Mouse (Mus musculus): ENCODE data around the gene Prm3.
"Not testable (repeated sequence)": the region's sequence is repeated elsewhere in the genome, so short reads cannot be mapped to it uniquely, and the experiment has no call there.

Prm3 gene

DNA sequence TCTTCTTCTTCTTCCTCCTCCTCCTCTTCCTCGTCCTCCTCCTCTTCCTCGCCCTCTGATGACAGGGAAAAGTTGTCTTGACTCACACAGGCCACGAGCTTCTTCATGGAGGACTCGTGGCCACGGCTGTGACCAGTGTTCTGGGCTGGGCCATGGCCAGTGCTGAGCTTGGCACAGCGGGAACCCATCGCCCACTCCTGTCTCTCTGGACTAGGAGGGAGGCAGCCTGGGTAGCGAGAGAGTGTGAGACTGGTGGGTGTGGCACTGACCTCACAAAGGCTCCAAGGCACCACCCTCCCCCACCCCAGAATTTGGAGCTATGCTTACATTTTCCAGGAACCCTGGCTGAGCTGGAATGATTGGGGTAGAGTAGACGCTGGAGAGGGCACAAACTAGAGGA is at the start of gene Prm3:
Prm3 (minus strand) TSS at position 213 of the 400 bp plus-strand sequence.
- no peak for DNase-seq

DNA sequence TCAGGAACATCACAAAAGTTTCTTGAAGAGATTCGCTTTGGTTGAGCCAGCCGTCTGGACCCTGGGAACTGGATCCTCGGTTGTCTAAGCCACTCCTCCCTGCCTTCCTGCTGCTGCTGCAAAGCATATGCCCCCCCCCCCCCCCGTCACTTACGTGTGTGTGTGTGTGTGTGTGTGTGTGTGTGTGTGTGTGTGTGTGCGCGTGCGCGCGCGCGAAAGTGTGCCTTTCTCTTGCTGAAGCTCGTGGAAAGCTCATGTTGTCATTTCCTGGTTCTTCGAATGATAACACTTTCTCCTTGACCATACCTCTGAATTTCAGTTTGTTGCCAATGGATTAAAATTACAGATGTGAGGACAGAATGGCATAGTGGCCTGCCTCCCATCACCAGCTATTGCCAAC is 49.3 kb upstream of the Prm3 start:
- no peak for DNase-seq

DNA sequence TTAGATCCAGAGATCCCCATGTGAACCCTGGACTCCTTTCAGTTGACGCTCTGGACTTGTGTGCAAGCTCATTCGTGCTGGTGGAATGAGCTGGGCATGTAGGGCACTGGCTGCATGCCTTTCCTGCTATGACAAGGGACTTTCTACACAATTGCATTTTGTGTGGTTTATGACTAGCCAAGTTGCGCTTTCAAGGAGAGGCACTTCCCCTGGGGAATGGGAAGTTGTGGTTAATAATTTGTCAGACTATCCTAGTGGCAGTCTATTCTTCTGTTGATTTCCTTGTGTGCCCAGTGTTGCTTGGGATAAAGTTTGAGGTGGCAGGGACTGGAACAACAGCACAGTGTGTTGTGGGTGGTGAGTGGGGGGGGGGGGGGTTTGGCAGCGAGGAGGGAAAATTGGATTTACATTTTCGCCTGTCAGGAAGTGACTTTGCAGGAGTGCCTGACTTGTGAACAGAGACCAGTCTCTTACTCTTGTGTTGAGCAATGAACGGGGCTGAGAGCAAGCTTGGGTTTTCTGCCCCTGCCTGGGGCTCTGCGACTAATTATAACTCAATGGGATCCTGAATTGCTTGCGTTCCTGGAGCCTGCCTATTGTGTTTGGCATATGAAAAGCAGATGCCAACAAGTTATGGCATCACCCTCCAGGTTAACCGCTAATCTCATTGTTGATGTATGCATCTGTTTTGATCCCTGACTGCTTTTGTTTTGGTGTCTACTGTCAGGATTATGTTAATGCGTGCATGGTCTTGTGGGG is 48.0 kb upstream of the Prm3 start:
- DNase-seq: peak in 1 of 2 experiments; percentile 21

DNA sequence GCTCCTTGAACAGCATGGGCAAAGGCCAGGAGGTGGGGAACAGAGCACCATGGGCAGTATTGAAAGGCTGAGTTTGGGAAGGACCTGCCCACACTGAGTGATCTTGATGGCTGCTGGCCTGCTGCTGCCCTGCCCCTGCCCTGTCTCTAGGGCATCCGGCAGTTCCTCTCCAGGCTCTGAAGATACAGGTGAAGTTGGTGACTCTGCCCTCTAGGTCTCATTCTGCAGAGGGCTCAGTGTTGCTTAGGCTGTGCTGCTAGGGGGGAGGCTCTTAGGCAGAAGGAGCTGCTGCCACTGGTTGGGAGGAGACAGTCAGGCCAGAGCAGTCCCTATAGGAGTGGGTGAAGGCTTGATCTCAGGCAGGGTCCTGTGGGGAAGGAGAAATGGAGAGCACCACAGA is 47.2 kb upstream of the Prm3 start:
- DNase-seq: no peak

DNA sequence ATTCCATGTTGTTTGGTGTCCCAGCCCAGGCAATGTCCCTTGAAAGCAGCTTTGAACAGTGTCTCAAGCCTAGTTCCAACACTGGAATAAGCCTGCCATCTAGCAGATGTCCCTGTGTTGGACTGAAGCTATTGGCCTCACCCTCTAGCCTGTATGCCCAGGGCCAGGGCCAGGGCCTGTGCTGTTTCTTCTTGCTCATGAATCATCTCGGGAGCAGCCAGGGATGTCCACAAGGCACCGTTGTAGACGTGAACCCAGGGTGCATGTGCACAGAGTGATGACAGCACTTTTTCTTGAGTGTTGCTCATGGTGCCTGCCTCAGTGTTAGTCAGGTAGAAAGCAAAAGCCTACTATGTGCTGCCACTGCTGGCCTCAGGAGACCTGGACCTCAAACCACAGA is 46.5 kb upstream of the Prm3 start:
- DNase-seq: no peak

DNA sequence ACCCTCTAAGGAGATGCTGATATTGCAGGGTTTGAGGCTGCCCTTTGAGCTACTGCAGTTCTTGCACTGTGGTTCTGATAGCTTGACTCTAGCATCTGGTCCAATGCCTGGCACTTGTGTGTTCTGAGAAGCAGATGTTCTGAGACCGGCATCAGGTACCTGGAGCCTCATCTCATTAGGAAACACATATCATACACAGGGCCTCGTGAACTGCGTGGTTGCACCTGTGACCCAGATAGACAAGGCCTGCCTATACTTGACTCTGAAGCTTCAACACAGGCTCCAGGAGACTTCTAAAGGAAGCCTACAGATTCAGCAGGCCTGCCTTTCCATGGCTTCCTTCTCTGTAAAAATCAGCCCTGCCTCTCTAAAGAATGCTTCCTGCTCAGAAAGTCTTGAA is 45.7 kb upstream of the Prm3 start:
- DNase-seq: no peak

DNA sequence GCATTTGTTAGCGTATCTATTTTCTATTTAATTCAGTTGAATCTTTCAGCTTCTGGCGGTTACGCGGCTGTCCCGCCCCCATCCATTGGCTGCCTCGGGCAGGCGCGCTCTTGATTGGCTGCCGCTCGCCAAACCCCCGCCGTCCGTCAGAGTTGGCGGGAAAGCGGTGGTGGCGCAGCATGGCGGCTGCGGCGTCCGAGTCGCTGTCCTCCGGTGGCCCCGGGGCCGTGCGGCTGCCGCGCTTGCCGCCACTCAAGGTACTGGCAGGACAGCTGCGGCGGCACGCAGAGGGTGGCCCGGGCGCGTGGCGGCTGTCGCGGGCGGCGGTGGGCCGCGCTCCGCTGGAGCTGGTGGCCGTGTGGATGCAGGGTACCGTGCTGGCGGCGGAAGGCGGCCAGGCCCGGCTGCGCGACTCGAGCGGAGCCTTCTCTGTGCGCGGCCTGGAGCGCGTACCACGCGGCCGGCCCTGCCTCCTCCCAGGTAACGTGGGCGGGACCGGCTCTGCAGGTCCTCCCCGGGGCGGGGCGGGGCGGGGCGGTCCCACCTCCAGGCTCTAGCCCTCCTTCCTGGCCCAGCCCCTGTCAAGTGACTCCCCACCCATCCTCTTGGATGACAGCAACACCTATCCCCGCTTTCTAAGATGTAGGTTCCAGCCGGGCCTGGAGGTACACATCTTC is 44.3 kb upstream of the Prm3 start, which contains the start of gene Rmi2:
Rmi2 (plus strand) TSS at position 149 of the 677 bp plus-strand sequence.
- DNase-seq: peak; percentile 81

DNA sequence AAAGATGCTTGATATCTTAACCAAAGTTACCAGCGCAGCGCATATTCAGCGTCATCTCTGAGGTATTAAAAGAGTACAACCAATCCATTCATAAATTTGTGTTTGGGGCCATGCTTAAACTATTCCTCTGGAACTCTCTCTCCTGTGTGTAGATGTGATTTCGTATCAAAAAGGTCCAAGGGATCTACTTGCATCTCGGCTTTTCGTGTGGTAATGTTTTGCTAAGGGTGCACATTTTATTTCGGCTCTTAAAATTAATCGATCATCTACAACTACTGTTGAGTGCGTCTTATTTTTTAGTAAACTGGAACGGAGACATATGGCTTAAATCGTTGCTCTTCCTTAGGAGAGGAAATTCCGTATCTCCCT is 43.8 kb upstream of the Prm3 start:
- DNase-seq: no peak

DNA sequence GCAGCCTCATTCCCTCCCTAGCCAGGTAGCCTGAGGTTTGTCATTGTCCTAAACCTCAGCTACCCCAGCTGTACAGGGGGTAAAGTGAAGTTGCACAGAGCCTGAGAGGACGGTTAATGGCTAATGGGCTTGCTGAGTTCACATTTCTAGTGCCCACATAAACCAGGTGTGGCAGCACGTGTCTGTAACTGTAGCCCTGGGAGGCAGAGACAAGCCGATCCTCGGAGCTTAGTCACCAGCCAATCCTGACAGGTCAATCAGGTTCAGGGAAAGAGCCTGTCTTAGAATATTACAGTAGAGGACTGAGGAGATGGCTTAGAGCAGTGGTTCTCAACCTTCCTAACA is 37.7 kb upstream of the Prm3 start:
- peak; percentile 44 to 61 for DNase-seq

DNA sequence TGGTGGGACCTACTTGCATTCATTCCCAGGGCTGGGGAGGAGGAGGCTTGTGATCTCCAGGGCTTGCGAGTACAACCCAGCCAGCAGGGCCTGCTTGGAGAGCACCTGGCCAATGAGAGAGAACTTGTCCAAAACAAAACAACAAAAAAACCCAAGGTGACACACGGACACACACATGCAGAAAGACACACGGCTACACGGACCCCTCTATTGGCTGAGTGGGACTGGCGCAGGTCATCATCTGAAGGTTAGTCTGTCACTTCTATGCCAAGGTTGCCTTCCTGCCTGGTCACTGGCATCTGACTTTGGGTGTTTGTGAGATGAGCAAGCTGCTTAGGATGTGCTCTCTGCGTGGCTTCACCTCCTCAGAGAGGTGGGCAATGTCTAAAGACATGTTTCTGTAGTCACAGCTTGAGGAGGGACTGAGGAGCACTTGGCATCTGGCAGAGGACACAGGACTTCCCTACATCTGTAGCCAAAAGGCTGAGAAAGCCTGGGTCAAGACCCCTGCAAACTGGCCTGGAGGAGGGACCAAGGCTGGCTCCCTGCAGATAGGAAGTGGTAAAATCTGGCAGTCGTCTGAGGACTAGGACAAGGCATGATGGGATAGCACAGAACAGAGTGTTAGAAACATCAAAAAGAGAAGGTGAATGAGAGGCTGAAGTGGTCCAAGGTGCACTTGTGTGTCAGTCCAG is 37.2 kb upstream of the Prm3 start:
- DNase-seq: no peak

DNA sequence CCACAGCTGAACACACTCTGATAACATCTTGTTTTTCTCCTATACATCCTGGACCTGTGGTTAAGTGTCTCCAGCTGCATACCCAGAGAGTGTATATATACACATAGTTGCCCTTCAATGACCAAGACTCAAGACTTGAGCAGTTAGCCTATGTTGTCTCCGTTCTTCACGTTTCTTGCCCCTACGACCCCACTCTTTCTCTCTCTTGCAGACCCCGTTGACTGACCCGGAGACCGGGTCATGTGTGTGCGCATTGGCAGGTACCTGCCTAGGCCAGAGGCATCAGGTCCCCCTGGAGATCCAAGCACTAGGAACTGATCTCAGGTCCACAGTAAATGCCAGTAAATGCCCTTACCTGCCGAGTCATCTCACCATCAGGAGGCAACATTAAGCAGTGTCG is 36.6 kb upstream of the Prm3 start:
- DNase-seq: no peak

DNA sequence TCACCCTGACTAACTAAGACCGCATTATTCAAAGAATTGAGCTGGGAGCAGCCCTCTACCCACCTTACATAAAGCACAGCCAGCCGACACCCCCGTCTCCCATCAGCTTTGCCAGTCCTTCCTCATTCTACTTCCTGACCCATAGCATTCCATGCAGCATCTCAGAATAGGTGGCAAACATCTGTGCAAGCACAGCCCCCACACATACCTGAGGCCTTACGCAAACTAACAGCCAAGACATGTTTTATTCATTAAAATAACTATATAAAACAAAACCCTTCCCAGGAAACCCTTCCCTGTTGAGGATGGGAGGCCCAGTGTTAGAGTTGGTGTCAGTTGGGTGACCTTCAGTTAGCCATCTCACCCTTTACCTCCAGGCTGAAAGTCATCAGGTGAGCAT is 35.1 kb upstream of the Prm3 start:
- no peak for DNase-seq

DNA sequence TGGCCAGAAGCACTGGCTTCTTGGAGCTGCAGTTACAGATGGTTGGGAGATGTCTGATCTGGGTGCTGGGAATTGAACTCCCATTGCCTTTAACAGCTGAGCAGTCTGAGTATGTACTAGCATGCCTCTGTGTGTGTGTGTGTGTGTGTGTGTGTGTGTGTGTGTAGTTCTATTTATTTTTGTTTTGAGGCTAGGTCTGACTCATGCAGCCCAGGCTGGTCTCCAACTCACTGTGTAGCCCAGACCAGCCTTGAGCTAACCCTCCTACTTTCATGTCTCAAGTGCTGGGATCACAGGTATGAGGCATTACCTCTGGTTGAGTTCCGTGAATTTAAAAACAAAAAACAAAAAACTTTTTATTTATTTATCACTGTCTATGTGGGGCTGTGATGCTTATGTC is 33.8 kb upstream of the Prm3 start:
- no peak for DNase-seq

DNA sequence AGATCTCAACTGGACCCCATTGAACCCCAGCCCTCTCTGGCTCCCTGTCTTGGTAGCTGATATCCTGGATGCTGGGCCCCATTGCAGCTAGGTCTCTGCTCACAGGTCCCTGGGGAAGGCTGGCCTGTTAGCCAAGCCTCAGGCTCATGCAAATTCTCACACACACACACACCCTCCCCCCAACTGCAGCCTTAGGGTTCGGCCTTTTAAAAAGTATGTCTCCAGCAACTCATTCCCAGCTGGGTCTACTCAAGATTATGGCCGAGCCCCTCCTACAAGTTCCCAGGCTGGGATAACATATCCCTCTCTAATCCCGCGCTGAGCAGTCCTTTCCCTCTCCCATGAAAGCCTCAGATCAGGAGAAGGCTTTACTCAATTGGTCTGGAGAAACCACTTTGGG is 30.7 kb upstream of the Prm3 start:
- DNase-seq: no peak

DNA sequence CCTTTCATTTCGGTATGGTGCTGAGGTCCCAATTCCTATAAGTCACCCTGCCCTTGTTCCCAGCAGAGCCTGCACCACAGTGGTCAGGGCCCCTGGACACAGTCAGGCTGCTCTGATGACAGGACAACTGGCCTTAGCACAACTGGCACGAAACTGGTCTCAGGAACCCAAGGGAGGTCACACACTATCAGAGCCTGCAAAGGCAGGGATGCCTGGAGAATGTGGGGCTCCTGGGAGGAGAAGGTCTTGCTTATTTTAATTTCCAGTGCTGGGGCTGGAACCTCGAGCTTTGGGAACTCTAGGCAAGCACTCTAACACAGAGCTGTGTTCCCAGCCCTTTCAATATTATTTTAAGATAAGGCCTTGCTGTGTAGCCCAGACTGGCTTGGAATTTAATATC is 29.3 kb upstream of the Prm3 start:
- no peak for DNase-seq

DNA sequence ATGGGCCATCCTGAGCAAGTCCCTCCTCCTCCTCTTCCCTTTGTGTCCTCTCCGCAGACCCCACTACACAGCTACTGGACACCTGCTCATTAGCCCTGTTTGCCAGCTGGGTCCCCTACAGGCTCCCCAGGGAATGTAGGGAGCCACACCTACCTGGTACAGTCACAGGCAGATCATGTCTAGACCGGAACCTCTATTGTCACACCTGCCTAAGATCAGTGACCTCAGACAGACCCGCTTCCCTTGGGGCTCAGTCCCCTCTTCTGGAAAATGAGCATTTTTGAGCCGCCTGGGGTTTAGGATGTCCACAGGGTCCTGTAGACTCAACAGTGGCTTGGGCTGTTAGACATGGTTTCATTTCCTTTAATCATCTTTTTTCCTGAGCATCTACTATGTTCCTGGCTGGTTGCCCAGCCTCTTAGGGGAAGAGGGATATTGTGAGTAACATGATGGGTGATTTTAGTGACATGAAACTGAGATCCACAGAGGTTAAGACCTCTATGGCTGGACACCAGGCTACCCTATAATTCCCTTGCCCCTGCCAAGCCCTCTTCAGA is 27.9 kb upstream of the Prm3 start:
- no peak for DNase-seq

DNA sequence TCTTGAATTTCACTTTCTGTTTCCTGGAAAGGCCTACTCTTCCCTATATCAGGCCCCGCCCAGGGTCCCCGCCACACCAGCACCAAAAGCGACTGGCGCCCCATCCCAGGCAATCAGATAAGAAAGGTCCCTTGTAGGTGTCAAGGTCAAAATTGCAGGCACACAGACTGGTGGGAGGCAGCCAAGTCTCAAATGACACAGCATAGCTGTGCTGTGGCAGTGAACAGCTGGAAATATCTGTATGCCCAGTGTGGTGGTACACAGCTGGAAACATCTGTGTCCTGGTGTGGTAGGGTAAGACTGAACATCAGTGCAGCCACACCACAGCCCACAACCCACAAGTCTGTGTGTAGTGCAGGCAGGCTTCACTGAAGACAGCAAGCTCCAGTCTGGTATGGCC is 24.1 kb upstream of the Prm3 start:
- DNase-seq: no peak

DNA sequence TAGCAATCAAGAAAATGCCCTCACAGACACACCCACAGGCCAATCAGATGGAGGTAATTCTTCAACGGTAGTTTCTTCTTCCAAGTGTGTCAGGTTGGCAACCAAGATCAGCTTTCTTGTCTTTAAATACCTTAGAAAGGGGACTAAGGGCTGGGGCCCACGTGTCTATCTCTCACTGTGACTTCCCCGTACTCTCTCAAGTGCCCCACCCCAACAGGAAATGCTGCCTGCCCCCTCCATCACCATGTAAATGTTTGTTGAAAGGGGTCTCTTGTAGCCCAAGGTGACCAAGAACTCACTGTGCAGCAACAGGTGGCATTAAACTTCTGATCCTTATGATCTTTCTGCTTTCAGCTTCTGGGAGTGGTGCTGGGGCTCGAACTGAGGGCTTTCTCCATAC is 23.0 kb upstream of the Prm3 start:
- no peak for DNase-seq

DNA sequence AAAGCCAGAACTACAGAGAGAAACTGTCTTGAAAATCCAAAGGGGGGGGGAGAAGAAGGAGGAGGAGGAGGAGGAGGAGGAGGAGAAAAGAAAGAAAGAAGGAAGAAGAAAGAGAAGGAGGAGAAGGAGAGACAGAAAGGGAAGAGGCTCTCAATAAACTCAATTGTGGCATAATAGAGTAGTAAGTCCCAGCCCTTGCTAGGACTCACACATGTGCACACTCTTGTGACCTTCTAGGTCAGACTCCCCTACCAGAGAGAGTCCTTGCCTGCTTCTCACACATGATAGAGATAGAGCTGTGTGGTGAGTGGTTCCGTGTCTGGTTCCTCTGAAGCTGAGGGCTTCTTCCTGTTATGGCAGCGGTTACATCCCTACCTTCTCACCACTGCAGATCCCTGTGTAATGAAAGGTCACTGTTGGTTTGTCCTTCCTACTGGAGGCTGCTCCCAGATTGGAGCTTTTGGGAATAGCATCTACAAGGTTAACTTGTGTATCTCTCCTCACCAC is 22.2 kb upstream of the Prm3 start, which contains the start of gene Gm11172:
Gm11172 (plus strand) TSS at position 51 of the 507 bp plus-strand sequence.
- DNase-seq: no peak

DNA sequence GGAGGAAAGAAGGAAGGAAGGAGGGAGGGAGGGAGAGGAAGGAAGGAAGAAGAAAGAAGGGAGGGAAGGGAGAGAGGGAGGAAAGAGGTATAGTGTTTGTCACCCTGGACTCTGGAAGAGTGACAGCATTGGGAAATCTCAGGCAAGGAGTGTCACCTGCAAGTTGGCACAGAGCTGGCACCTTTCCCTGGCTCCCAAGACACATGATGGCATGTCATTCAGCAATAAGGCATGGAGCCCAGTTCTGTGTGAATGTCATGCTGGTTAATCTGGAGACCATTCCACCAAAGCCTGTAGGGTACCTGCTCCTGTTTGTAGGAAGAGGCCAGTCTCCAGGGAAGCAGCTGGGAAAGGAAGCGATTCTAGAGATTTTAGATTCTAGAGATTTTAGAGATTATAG is 19.7 kb upstream of the Prm3 start:
- no peak for DNase-seq

DNA sequence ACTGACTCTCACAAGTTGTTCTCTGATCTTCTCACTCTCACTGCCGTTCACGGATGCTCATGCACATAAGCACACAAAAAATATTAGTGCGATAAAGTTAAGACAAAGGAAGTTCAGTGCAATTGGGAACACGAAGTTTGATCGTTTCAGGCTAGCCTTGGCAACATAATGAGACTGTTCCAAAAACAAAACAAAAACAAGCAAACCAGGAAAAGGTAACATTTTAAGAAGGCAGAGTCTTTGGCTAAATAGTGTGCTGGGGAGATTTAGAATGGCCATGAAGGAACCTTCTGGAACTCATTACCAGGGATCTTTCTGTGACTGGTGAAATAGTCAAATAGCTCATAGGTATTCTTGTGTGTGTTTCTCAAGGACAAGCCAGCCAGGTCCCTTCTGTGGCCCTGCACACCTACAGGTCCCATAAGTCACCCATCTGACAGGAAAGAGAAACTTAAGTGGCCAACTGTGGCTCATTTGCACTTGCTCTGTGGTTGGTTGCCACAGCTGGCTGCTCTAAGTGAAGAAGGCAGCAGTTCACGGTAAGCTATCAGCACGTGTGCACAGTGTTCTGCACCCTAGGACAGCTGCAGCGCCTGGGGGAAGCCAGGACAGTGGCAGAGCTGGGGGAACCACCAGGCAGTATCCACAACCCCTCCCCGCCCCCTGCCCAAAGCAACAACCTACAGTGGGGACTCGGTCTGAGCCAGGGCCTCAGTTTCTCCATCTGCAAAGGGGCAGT is 15.2 kb upstream of the Prm3 start, which contains the start of gene Prm1:
Prm1 (minus strand) TSS at position 51 of the 739 bp plus-strand sequence.
- no peak for DNase-seq

DNA sequence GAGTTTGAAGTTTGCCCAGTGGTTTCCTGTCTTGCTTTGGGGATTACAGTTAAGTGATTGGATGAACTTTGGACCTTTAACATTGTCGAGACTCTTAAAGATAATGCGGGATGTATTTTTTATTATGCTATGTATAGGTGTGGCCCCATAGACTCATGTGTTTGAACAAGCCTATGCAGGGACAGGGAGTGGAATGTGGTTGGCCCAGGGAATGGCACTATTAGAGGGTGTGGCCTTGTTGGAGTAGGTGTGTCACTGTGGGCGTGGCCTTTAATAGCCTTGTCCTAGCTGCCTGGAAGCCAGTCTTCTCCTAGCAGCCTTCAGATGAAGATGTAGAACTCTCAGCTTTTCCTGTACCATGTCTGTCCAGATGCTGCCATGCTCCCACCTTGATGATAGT is 11.7 kb upstream of the Prm3 start:
- DNase-seq: not testable (repeated sequence)

DNA sequence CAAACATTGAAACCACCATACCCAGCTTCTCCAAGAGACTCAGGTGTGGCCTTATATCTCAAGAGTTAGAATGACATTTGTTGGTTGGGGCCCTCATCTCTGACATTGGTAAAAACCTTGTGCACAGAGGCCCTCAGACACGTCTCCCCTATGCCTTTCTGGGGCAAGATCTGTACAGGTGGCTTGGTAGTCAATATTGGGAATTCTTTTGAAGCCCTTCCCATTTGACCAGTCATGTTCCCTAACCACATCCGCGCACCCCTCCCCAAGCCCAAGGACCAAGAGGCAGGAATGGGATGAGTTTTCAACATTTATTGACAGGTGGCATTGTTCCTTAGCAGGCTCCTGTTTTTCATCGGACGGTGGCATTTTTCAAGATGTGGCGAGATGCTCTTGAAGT is 5.3 kb upstream of the Prm3 start, which contains the start of gene Prm2:
Prm2 (minus strand) TSS at position 101 of the 400 bp plus-strand sequence.
- DNase-seq: no peak

Data from kidney, adult 8-10 months (tissue).